Mouse (Mus musculus) NIH3T3 (cell line): ENCODE measurements around the gene Olfr533.
"Not testable (repeated sequence)": the region's sequence is repeated elsewhere in the genome, so short reads cannot be mapped to it uniquely, and the experiment has no call there.

Source experiments
- DNase-seq: peaks from one replicate; pipeline ENCODE4 v3.0.0-alpha.2; 2012; ENCODE audit warnings: low read depth

Olfr533 gene

GRCm38 (mm10) chr7:140463070-140463469, at the start of gene Olfr533:
Gene Olfr533, plus strand, starts transcription at chr7:140463370.
- not testable (repeated sequence) for DNase-seq

- no peak for DNase-seq
These were observed 41.6 kb upstream of the Olfr533 start, which contains the start of gene Olfr532 for GRCm38 (mm10) chr7:140421539-140421938. Gene Olfr532, minus strand, starts transcription at chr7:140421639.

GRCm38 (mm10) chr7:140443141-140443540, 20.0 kb upstream of the Olfr533 start:
- no peak for DNase-seq

GRCm38 (mm10) chr7:140477886-140478285, 14.7 kb downstream of the Olfr533 start:
- DNase-seq, result no peak

- DNase-seq, result no peak
These were observed 15.6 kb downstream of the Olfr533 start for GRCm38 (mm10) chr7:140478733-140479132.

GRCm38 (mm10) chr7:140483916-140484315, 20.7 kb downstream of the Olfr533 start, which contains the start of gene Olfr535:
Gene Olfr535, plus strand, starts transcription at chr7:140484216.
- DNase-seq, result no peak

- DNase-seq, result no peak
These were observed 25.8 kb downstream of the Olfr533 start for GRCm38 (mm10) chr7:140488981-140489380.

- DNase-seq, result no peak
These were observed 31.1 kb downstream of the Olfr533 start for GRCm38 (mm10) chr7:140494231-140494630.

- DNase-seq, result no peak
These were observed 31.5 kb downstream of the Olfr533 start for GRCm38 (mm10) chr7:140494702-140495101.

GRCm38 (mm10) chr7:140507346-140508021, 44.3 kb downstream of the Olfr533 start, which contains the start of gene Olfr536:
Gene Olfr536, minus strand, starts transcription at chr7:140507396.
- not testable (repeated sequence) for DNase-seq
